In the genomic region with DNA sequence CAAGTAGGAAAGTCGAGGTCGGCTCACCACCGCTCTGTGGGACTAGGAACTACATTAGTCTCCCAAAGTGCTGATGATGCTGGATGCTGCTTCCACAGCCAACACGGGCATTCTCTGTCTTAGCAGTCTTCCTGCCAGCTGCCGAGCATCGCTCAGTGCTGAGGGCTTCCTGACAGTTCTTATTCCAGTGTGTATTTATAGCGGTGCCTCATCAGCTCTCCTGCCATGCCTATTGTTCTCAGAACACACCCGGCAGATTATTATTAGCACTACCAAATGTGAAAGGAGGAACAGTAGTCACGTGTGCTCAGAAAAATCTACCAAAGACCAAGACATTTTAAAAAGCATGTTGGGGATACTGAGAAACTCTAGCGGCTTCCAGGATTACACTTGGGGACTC, we compare ENCODE assay signal across 8 mouse cellular contexts. TPM values are rescaled to one million over a fixed set of nuclear protein-coding genes. Genes with fewer than 3 reads are reported as not detected.
DNase-seq lines count a peak whose midpoint lies in the region; ATAC-seq lines count a peak whose summit lies in the region.

No protein-coding gene starts in this region.

- H3K4me2 ChIP-seq in forebrain, embryonic 15.5 days (replicated peaks): no peak overlapping the region
- H3K4me2 ChIP-seq in forebrain, embryonic 11.5 days (ENCODE audit: low read depth, low read length, severe bottlenecking): no peak overlapping the region

- H3K27me3 ChIP-seq in forebrain, embryonic 15.5 days: no peaks in the 10 kb centered on the region
- no peaks in the 10 kb centered on the region for H3K27me3 ChIP-seq in forebrain, embryonic 11.5 days (ENCODE audit: control insufficient read depth, insufficient read depth, low read length)

- no peaks in the 10 kb centered on the region for H3K4me1 ChIP-seq in forebrain, embryonic 15.5 days
- H3K4me1 ChIP-seq in forebrain, embryonic 11.5 days (replicated peaks; ENCODE audit: control insufficient read depth, insufficient read depth, low read length): no peaks in the 10 kb centered on the region

- ATAC-seq in forebrain, embryonic 15.5 days (replicated peaks): peak; percentile 66; the same call in 1 of the 2 replicates
- no peak for ATAC-seq in forebrain, embryonic 11.5 days (replicated peaks; ENCODE audit: low FRiP score)
- no peak for ATAC-seq in granulocyte monocyte progenitor cell, adult 5-6 weeks (replicated peaks; ENCODE audit: poor library complexity, severe bottlenecking)

- DNase-seq in forebrain, embryonic 11.5 days (ENCODE audit: low spot score): no peak
- DNase-seq in adrenal gland, postnatal 25 days: peak; percentile 5
- peak; percentile 33 to 34 for DNase-seq in heart, postnatal 36 days
- DNase-seq in left cerebral cortex, postnatal 14 days (ENCODE audit: low spot score in 2 of 2): peak; percentile 64 to 66
- no peak for DNase-seq in urinary bladder, adult 18-20 months (ENCODE audit: low spot score in 2 of 2)
- DNase-seq in liver: no peak

- WGBS in forebrain, embryonic 15.5 days: 76% methylated on average over 10 of the region's 10 CpGs
- 87% methylated on average over 10 of the region's 10 CpGs for WGBS in forebrain, embryonic 11.5 days

- no peak overlapping the region for H3K4me3 ChIP-seq in forebrain, embryonic 15.5 days
- H3K4me3 ChIP-seq in forebrain, embryonic 11.5 days (ENCODE audit: low read depth, low read length): no peak overlapping the region

- intact Hi-C loops in heart, postnatal 36 days (cut with DNase I): loop anchor here (10.0 kb wide), 1 partner anchor 47 kb away; no protein-coding TSS in a partner anchor
- intact Hi-C loops in left cerebral cortex, postnatal 14 days (cut with DNase I): no loop called here

- H3K9me3 ChIP-seq in forebrain, embryonic 15.5 days: no peaks in the 10 kb centered on the region
- H3K9me3 ChIP-seq in forebrain, embryonic 11.5 days (ENCODE audit: control insufficient read depth, low read length): 0 out of 2 replicates have a peak, but pooled peaks cover 2% of the 10 kb centered on the region

- no peaks in the 10 kb centered on the region for H3K36me3 ChIP-seq in forebrain, embryonic 15.5 days
- no peaks in the 10 kb centered on the region for H3K36me3 ChIP-seq in forebrain, embryonic 11.5 days (ENCODE audit: control insufficient read depth, insufficient read depth, low read length)

- no peak overlapping the region for H3K27ac ChIP-seq in forebrain, embryonic 15.5 days (replicated peaks)
- no peak overlapping the region for H3K27ac ChIP-seq in forebrain, embryonic 11.5 days (ENCODE audit: low read depth, low read length)

- H3K9ac ChIP-seq in forebrain, embryonic 15.5 days (replicated peaks): no peak overlapping the region
- H3K9ac ChIP-seq in forebrain, embryonic 11.5 days (ENCODE audit: low read length): no peak overlapping the region

RNA-seq across cellular contexts. Expression of a gene that starts 15.5 kb away (rescaled TPM):
- polyA plus RNA-seq in forebrain, embryonic 15.5 days (2015; fragmentation: Nextera tagmentation; extraction: Ambion mirVana): 47.2 and 51.9 TPM in 2 replicates
- polyA plus RNA-seq in forebrain, embryonic 11.5 days (2014; fragmentation: Nextera tagmentation; extraction: Ambion mirVana): 34.6 and 39.3 TPM in 2 replicates
- total RNA-seq in adrenal gland, postnatal 25 days (2021): 13.2 and 13.6 TPM in 2 replicates
- 10 to 100 TPM; 10.1 to 13.6 TPM for total RNA-seq in heart, postnatal 36 days (2021)
- total RNA-seq in left cerebral cortex, postnatal 14 days (2021): 10 to 100 TPM; 78.1 to 80.5 TPM
- total RNA-seq in granulocyte monocyte progenitor cell, adult 5-6 weeks (2014; fragmentation: Nextera tagmentation): 2.4 and 3.2 TPM in 2 replicates
- total RNA-seq in granulocyte monocyte progenitor cell, adult 5-6 weeks (2017): 1.0 and 1.9 TPM in 2 replicates

Comparison
In these comparisons a context has a peak if more than half of its experiments do, and no peak if none do; other contexts are left out.
1. DNase-seq: peak in adrenal gland, postnatal 25 days (single experiment), heart, postnatal 36 days (2 of 2) and left cerebral cortex, postnatal 14 days (2 of 2); none in forebrain, embryonic 11.5 days (single experiment), urinary bladder, adult 18-20 months (0 of 2) and liver (single experiment).